Mouse (Mus musculus): Measurements from ENCODE around the gene Sox12. TPM values are rescaled to one million over a fixed set of nuclear protein-coding genes. Genes with fewer than 3 reads are reported as not detected.

Sox12 gene
- polyA plus RNA-seq, 1 experiment: 4.0 TPM

- Histone ChIP-seq H3K4me3 (ENCODE audit: extremely low read depth, insufficient read depth, insufficient read length) (peak within 1 kb of the TSS; percentile 80), H3K27ac (ENCODE audit: insufficient read depth, low read length) (peak within 1 kb of the TSS; percentile 50), H3K27me3 (ENCODE audit: control insufficient read depth, insufficient read depth, low read length) (peaks cover 10% of the 10 kb centered on the region; the same call in 1 of the 2 replicates), H3K36me3 (ENCODE audit: control insufficient read depth, insufficient read depth, low read length) (no peaks in the 10 kb centered on the region), H3K4me1 (ENCODE audit: control insufficient read depth, insufficient read depth, insufficient read length) (no peaks in the 10 kb centered on the region; the same call in none of the 2 replicates)
- whole genome bisulfite sequencing: 1% methylated on average over 65 of the region's 65 CpGs
- TF ChIP-seq CTCF (IDR thresholded peaks at IDR 0.05; ENCODE audit: extremely low read depth, insufficient read depth, insufficient read length, insufficient replicate concordance) (no peak), POLR2A (IDR thresholded peaks at IDR 0.05; ENCODE audit: low read depth, low read length) (no peak)
- DNase-seq (ENCODE audit: low read depth in 1 of 2, low spot score in 2 of 2): peak in 1 of 2 experiments; percentile 28
These were observed 16.8 kb upstream of the Sox12 start, which contains the start of gene Zcchc3 for GRCm38 (mm10) chr2:152414591-152415165. Gene Zcchc3, minus strand, starts transcription at chr2:152415027.

DNA sequence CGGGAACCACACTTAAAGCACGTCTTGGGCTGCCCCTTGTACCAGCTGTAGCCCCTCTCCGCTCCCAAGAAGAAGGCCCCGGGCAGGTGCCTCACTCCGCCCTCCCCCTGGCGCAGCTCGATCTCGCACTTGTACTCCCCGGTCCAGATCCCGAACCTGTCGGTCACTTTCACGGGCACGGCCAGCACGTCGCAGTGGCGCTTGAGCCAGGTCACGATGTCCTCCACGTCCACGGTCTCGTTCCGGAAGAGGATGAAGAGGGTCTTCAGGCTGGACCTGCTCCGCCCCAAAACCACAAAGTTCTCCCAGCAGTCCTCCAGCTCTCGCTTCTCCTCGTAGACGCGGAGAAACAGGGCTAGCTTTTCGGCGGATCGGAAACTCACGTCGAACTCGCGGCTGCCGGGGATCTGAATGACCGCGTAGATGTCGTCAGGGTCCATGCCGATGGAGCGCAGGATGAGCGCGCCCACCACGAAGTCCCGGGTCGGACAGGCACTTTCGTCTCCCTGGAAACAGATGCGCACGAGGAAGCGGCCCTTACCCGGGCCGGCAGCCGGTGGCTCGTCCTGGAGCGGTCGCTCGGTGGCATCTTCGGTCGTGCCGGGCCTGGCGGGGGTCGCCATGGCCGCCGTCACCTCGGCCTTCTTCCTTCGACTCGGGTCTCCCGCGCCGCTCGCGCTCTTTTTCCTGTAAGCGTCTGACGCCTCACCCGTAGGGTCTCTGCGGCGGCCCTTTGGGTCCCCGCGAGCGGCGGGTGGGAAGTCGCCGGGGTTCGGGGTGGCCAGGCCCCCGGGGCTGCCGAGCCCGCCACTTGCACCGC lies 16.1 kb upstream of the Sox12 start:
- WGBS: 10% methylated on average over 77 of the region's 86 CpGs
- Histone ChIP-seq H3K27me3 (ENCODE audit: control insufficient read depth, insufficient read depth, low read length) (peaks cover 10% of the 10 kb centered on the region; the same call in 1 of the 2 replicates), H3K4me3 (ENCODE audit: extremely low read depth, insufficient read depth, insufficient read length) (peak overlapping the region; percentile 80), H3K36me3 (ENCODE audit: control insufficient read depth, insufficient read depth, low read length) (no peaks in the 10 kb centered on the region), H3K27ac (ENCODE audit: insufficient read depth, low read length) (peak overlapping the region; percentile 50; the same call in 1 of the 2 replicates), H3K4me1 (ENCODE audit: control insufficient read depth, insufficient read depth, insufficient read length) (no peaks in the 10 kb centered on the region; the same call in none of the 2 replicates)
- TF ChIP-seq CTCF (IDR thresholded peaks at IDR 0.05; ENCODE audit: extremely low read depth, insufficient read depth, insufficient read length, insufficient replicate concordance) (no peak), POLR2A (IDR thresholded peaks at IDR 0.05; ENCODE audit: low read depth, low read length) (no peak)
- DNase-seq (ENCODE audit: low read depth in 1 of 2, low spot score in 2 of 2): no peak

GRCm38 (mm10) chr2:152413158-152413764 lies 15.4 kb upstream of the Sox12 start:
- no peak for DNase-seq (ENCODE audit: low read depth in 1 of 2, low spot score in 2 of 2)
- Histone ChIP-seq H3K4me3 (ENCODE audit: extremely low read depth, insufficient read depth, insufficient read length) (no peak overlapping the region; the same call in none of the 2 replicates), H3K4me1 (ENCODE audit: control insufficient read depth, insufficient read depth, insufficient read length) (no peaks in the 10 kb centered on the region; the same call in none of the 2 replicates), H3K27me3 (ENCODE audit: control insufficient read depth, insufficient read depth, low read length) (peaks cover 10% of the 10 kb centered on the region; the same call in 1 of the 2 replicates), H3K27ac (ENCODE audit: insufficient read depth, low read length) (no peak overlapping the region), H3K36me3 (ENCODE audit: control insufficient read depth, insufficient read depth, low read length) (no peaks in the 10 kb centered on the region)
- no peak for TF ChIP-seq CTCF (IDR thresholded peaks at IDR 0.05; ENCODE audit: extremely low read depth, insufficient read depth, insufficient read length, insufficient replicate concordance)
- no peak for TF ChIP-seq POLR2A (IDR thresholded peaks at IDR 0.05; ENCODE audit: low read depth, low read length)
- 68% methylated on average over 21 of the region's 21 CpGs for WGBS

- TF ChIP-seq CTCF (IDR thresholded peaks at IDR 0.05; ENCODE audit: extremely low read depth, insufficient read depth, insufficient read length, insufficient replicate concordance) (no peak), POLR2A (IDR thresholded peaks at IDR 0.05; ENCODE audit: low read depth, low read length) (no peak)
- DNase-seq (ENCODE audit: low read depth in 1 of 2, low spot score in 2 of 2): no peak
- 81% methylated on average over 15 of the region's 15 CpGs for WGBS
- no peaks in the 10 kb centered on the region for H3K36me3 ChIP-seq (ENCODE audit: control insufficient read depth, insufficient read depth, low read length)
- H3K4me1 ChIP-seq (ENCODE audit: control insufficient read depth, insufficient read depth, insufficient read length): no peaks in the 10 kb centered on the region; the same call in none of the 2 replicates
- no peak overlapping the region for H3K4me3 ChIP-seq (ENCODE audit: extremely low read depth, insufficient read depth, insufficient read length)
- no peak overlapping the region for H3K27ac ChIP-seq (ENCODE audit: insufficient read depth, low read length)
- peaks cover 10% of the 10 kb centered on the region; the same call in 1 of the 2 replicates for H3K27me3 ChIP-seq (ENCODE audit: control insufficient read depth, insufficient read depth, low read length)
These were observed 14.8 kb upstream of the Sox12 start for GRCm38 (mm10) chr2:152412526-152413157.

- 91% methylated on average over 7 of the region's 7 CpGs for WGBS
- DNase-seq (ENCODE audit: low read depth in 1 of 2, low spot score in 2 of 2): no peak
- H3K4me1 ChIP-seq (ENCODE audit: control insufficient read depth, insufficient read depth, insufficient read length): no peaks in the 10 kb centered on the region; the same call in none of the 2 replicates
- TF ChIP-seq CTCF (IDR thresholded peaks at IDR 0.05; ENCODE audit: extremely low read depth, insufficient read depth, insufficient read length, insufficient replicate concordance) (no peak), POLR2A (IDR thresholded peaks at IDR 0.05; ENCODE audit: low read depth, low read length) (no peak)
- H3K36me3 ChIP-seq (ENCODE audit: control insufficient read depth, insufficient read depth, low read length): no peaks in the 10 kb centered on the region
- H3K27ac ChIP-seq (ENCODE audit: insufficient read depth, low read length): no peak overlapping the region
- H3K4me3 ChIP-seq (ENCODE audit: extremely low read depth, insufficient read depth, insufficient read length): no peak overlapping the region
- peaks cover 10% of the 10 kb centered on the region; the same call in 1 of the 2 replicates for H3K27me3 ChIP-seq (ENCODE audit: control insufficient read depth, insufficient read depth, low read length)
These were observed 13.6 kb upstream of the Sox12 start for GRCm38 (mm10) chr2:152411471-152411870.

DNA sequence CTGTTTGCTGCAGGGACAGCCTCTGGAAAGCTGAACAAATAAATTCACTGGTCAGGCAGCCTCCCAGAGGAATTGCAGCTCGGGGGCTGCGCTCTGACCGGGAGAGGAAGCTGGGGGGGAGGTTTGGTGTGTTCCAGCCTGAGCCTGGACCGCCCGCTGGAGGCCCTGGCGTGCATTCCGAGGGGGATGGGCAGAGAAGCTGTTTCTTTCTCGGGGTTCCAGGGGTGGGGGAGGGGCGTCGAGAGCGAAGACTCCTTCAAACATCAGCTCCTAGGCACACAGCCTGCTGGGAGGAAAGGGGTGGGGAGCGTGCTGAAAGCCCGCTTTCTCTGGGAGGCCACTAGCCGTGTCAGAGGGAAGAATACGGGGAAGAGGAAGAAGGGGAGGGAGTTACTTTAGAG lies 13.1 kb upstream of the Sox12 start:
- H3K27ac ChIP-seq (ENCODE audit: insufficient read depth, low read length): peak overlapping the region; percentile 45; the same call in 1 of the 2 replicates

More for the DNA sequence above, 13.1 kb upstream of the Sox12 start:
- no peaks in the 10 kb centered on the region for H3K36me3 ChIP-seq (ENCODE audit: control insufficient read depth, insufficient read depth, low read length)
- no peak overlapping the region for H3K4me3 ChIP-seq (ENCODE audit: extremely low read depth, insufficient read depth, insufficient read length)
- 61% methylated on average over 15 of the region's 15 CpGs for WGBS
- H3K4me1 ChIP-seq (ENCODE audit: control insufficient read depth, insufficient read depth, insufficient read length): no peaks in the 10 kb centered on the region; the same call in none of the 2 replicates
- H3K27me3 ChIP-seq (ENCODE audit: control insufficient read depth, insufficient read depth, low read length): peaks cover 10% of the 10 kb centered on the region; the same call in 1 of the 2 replicates
- TF ChIP-seq CTCF (IDR thresholded peaks at IDR 0.05; ENCODE audit: extremely low read depth, insufficient read depth, insufficient read length, insufficient replicate concordance): no peak
- TF ChIP-seq POLR2A (IDR thresholded peaks at IDR 0.05; ENCODE audit: low read depth, low read length): no peak
- DNase-seq (ENCODE audit: low read depth in 1 of 2, low spot score in 2 of 2): no peak
